Mouse (Mus musculus): ENCODE data around the gene Rtp4. TPM values are rescaled to one million over a fixed set of nuclear protein-coding genes. Genes with fewer than 3 reads are reported as not detected.

Gene Rtp4
- 1 to 10 TPM; 4.9 to 6.2 TPM for total RNA-seq (2021)

DNA sequence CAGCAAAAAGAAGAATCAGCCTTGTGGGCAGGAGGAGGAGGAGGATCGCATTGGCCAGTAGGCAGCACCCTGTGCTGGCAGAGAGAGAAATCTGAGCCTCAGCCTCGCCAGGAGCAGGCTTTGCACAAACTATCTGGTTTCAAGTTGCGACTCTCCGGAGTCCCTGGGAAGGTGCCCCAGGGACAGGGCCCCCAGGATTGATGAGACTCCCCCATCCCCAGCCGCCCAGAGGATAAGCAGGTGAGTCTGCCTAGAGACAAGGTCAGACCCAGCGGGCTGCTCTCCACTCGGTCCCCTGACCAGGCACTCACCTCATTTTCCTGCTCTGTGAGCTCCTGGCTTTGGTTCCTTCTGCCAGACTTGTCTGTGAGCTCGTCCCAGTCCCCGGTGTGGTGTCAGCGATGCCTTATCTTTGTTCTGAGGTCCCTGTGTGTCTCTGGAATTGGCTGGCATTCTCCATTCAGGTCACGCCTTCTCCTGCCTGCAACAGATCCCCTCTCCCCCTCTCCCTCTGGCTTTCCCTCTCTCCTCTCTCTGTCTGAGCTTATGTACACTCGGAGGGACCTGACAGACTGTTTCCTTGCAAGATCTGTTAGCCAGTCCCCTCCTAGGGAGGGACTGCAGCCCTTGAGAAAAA, at the start of gene Rtp4, which contains the start of gene Masp1:
Gene Rtp4 (plus strand): TSS at position 57 of the 637 bp plus-strand sequence.
Gene Masp1 (minus strand): TSS at position 581 of the 637 bp plus-strand sequence.
- intact Hi-C loops (cut with DNase I) = no loop called here
- DNase-seq (ENCODE audit: low spot score) = no peak

DNA sequence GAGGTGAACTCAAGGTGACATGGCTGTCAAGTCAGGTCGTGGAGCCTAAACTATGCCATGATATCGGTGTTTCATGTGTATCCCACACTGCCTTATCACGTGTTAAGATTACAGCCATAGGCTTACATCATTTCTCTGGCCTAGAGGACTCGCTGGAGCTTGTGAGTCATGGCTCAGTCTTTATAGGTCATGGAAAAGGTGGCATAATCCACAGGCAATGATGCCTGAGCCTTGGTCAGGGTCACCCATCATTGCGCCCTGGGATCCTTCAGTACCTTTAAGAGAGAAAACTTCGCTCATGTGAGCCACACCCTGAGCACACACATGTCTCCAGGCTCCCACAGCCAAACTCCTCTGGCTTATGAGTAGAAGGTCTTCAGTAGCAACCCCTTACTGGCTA, 48.5 kb upstream of the Rtp4 start:
- intact Hi-C loops (cut with DNase I) = no loop called here
- no peak for DNase-seq (ENCODE audit: low spot score)

DNA sequence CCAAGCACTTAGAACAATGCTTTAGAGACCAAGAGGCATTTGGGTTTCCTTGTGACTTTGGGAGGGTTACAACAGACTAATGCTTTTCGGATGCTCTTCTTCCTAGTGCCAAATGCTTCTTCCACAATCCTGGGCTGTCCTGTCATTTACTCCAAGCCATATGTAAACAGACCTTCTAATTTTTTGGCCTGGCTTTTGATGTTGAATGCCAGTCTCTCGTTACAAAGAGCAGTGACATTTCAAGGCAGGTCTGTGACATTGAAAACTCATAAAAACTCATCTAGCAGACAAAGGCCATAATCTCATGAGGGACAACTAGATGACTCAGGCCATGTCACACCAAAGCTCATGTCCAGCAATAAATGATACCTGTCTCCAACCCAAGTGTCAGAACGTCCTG, 48.0 kb upstream of the Rtp4 start:
- intact Hi-C loops (cut with DNase I) = no loop called here
- DNase-seq (ENCODE audit: low spot score) = no peak

DNA sequence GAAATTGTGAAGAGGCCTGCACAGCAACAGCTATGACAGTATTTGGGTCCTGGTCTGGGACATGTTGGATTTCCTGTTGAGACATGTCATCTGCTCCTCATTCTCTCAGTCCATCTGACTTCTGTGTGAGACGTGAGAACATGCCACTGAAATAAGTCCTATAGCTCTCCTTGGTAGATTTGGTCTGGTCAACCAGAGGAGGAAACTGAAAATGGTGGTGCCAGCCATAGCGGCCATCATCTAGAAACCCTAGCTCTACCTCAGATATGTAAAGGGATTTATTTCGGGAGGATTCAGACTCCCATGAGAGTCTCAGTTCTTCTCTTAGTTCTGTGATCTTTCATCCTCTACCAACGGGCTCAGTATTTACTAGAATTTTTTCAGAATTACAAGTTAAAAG, 44.4 kb upstream of the Rtp4 start:
- DNase-seq (ENCODE audit: low spot score) = no peak
- intact Hi-C loops (cut with DNase I) = no loop called here

DNA sequence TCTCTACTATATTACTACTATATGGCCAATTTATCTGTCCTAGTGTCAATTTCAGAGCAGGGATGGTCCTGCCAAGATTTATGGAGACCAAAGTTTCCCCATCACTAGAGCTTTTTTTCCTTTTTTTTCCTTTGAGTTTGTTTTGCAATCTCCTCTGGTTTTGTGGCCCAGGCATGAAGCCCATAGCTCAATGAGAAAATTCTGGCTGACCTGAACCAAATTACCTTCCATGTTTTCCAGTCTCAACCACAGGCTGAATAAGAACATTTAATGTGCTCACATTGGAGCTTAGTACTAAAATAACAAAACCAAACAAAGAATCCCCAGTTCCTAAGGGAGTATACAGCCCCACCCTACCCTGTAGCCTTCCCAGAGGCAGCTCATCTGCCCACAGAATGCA, 43.5 kb upstream of the Rtp4 start:
- no peak for DNase-seq (ENCODE audit: low spot score)
- intact Hi-C loops (cut with DNase I) = no loop called here

DNA sequence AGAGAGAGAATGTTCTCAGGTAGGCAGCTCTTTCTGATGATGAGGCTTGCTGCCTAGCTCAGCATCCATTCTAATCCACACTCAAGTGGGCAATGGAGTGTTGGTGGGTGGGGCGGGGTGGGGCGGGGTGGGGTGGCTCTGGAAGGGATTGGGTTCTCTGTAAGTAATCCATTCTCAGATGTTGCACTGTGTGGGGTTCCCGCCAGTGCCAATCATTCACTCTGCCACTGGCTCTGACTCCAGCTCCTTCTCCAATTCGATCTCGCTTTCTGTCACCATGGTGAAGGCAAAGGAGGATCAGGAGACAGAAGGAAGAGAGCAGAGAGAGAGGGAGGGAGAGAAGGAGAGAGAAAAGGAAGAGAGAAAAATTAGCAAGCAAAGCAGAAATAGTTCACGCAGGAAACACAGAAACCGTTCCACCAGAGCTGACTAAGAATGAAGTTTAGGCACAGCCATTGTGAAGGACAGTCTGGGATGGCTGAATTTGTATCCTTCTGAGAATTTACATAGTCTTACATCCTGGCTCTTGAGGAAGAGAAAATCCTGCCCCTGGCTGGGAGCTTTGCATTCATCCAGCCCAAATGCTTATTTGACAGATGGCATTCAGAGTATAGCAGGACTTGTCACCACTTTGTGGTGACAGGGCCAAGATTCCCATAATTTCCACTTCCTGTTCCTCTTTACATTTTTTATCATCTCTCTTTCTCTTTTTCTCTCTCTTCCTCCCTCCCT, 40.1 kb upstream of the Rtp4 start:
- intact Hi-C loops (cut with DNase I) = no loop called here
- no peak for DNase-seq (ENCODE audit: low spot score)

DNA sequence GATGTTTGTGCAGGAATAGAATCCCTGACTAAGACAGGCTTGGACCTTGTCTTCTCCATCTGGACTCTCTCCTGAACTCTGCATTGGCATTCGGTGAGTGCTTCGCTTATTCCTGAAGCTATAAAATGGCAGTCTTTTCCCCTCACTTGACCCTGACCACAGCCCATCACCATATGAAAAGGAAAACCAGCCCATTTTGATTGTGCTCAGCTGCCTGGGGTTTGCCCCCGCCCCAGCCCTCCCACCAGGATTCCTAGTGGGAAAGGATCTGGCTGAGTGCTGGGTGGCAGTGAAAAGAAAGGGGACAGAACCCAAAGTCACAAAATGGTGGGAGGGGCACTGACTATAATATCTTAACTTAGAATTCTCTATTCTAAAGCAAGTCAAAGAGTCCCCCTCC, 37.9 kb upstream of the Rtp4 start:
- intact Hi-C loops (cut with DNase I) = no loop called here
- no peak for DNase-seq (ENCODE audit: low spot score)

DNA sequence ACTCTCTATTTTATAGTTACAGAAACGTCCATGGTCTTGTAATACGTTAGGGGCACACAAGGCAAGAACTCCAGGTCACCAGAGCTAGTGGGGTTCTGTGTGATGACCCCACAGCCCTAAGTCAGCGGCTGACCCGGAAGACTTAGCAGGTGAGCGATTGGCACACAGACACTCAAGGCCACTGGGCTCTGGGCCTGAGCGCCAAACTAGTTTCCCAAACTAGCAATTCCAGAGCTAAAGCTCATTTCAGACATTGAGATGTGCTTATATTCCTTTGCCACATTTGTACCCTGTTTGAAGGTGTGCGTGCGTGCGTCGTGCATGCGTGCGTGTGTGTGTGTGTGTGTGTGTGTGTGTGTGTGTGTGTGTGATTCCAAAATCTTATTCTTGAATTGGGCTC, 37.2 kb upstream of the Rtp4 start:
- intact Hi-C loops (cut with DNase I) = no loop called here
- DNase-seq (ENCODE audit: low spot score) = no peak

DNA sequence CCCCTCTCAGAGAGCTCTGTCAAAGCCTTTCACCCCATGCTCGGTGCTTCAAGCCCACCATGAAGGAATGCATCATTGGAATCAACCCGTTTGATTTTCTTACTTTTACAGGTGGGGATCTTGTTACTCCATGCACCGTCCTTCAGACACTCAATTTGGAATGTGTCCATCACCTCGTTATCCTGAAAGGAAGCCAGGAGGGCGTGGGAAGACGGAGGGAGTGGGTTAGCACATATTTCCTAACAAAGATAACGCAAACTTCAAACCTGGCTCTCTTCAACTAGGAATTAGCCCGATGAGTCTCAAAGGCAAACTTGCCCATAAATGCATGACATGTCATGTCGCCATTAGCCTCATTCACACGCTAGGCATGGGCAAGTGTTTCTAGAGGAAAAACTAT, 36.8 kb upstream of the Rtp4 start:
- intact Hi-C loops (cut with DNase I) = no loop called here
- no peak for DNase-seq (ENCODE audit: low spot score)

DNA sequence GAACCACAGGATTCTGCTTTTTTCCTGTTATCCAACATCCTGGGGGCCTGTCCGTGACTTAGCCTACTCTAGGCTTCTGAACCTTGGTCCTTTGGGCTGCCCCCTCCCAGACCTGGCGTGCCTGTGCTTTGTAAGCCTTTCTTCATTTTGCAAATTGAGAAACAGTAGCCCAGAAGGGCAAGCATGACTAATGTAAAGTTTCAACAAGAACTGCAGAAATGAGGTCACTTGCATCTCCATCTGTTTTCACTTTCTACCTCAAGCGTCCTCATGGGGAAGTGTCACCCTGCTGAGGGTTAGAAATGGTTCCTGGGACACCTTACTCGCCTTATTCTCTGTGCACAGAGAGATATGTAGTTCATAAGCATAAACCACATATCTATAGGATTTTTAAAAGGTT, 27.3 kb upstream of the Rtp4 start:
- intact Hi-C loops (cut with DNase I) = no loop called here
- no peak for DNase-seq (ENCODE audit: low spot score)

DNA sequence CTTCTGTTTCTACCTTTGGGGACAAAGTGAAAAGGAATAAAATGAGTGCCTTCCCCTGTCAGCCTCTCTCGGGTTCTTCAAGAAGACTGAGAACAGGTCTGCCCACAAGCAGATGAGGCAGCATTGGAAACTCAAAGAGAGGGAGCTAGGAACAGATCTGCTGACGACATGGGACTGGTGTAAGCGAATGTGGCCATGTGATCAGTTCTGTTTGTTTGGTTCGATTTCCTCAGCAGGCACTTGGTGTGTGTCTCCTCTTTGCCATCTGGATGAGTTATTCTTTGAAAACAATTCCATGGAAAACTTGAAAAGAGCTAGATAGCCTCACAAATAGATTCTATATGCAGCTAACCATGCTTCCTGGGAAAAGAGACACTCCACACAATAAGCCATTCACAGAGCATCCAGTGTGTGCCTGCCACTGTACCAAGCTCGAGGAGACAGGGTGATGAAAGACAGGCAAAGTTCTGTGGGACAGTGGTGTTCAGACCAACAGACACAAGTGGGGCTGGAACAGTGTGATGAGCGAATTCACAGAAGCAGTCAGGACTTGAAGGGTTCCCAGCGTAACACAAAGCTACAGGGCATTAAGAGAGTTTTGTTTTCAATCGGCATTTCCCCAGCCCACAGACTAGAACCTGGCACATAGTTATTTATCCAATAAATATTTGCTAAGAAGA, 23.7 kb upstream of the Rtp4 start:
- intact Hi-C loops (cut with DNase I) = no loop called here

DNA sequence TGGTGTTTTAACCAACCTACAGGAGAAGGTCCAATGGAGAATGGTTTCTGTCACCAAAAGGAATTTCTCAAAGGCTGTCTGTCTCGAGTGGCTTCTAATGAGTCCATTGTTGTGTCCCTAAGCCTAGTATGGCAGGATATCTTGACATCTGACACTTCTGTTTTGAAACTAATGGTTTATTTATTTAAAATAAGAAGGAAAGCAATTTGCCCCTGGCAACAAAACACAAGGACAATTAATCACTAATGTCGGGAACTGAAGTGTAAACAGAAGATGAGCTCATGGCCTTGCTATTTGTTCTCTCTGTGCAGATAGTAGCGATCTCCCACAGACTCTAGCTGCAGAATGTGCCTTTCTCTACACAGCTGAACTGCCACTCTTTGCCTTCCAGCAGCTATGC, 22.7 kb upstream of the Rtp4 start:
- DNase-seq (ENCODE audit: low spot score) = no peak

More for the DNA sequence above, 23.7 kb upstream of the Rtp4 start:
- no peak for DNase-seq (ENCODE audit: low spot score)

DNA sequence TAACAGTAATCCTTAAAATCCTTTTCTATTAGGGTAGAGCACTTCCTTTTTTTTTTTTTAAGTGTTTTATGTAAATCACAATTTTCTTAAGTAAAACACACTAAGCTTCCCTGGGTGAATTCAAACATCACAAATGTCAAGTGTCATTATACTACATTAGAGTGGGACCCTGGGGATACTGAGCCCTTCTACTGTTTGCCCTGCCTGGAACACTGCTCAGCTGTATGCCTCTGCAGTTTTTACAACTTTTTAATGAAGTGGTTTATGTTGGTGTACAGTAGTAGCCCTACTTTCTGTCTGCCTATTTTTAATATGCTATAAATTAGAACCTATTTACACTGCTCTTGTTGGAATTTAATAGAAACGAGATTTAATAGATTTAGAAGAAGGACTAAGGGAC, 22.2 kb upstream of the Rtp4 start:
- no peak for DNase-seq (ENCODE audit: low spot score)
- intact Hi-C loops (cut with DNase I) = no loop called here

More for the DNA sequence above, 22.7 kb upstream of the Rtp4 start:
- intact Hi-C loops (cut with DNase I) = no loop called here

DNA sequence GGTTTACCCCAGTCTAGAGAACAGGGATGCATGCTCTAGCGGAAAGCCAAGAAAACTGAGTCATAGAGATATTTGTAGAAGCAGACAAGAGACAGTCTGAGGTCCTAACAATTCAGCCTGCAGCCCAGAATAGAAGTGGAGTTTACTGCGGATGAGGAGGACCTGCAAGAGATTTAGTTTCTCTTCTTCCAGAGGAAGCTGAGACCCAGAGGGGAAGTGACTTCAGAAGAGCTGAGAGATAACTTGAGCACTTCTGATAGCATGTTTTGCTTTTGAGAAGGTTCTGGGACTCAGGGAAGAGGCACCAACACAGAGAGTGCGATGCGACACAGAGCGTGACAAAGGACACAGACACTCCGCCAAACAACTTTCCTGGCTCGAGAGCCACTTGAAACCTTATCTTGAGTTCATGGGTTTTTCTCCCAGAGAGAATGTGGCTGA, 21.4 kb upstream of the Rtp4 start:
- no peak for DNase-seq (ENCODE audit: low spot score)
- intact Hi-C loops (cut with DNase I) = no loop called here

DNA sequence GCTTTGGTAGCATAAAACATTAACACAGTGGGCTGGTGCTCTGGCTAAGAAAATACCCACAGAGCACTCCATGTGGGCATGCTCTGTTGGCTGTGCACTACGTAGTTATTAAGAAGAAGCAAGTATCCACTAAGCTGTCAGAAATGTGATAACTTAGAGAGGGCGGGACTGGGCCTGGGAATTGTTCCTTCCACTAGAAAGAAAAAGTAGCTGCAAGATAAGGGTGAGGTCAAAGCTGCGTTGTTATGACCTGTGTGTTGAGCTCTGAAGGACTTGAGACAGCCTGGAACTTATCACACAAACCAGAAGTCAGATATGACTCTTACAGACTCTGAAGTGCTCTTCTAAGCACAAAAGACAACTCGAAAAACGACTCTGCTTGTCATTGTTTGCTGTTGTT, 19.5 kb upstream of the Rtp4 start:
- no peak for DNase-seq (ENCODE audit: low spot score)
- intact Hi-C loops (cut with DNase I) = no loop called here

DNA sequence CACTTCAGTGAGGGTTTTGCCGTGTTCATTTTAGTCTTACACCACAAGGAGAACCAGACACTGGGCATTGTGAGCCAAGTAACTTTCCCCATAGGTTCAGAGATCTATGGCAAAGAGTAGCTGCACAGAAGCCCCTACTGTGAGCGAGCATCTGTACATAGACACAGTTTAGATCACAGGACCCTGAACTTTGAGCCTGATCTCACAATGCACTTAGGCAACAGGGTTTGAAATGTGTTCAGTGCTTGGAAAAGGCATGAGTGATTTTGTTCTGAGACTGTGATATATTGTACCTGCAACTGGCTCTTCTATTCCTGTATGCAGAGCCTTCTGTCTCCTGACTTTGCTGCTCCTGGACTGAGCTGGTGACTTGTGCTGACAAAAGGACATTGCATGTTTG, 18.8 kb upstream of the Rtp4 start:
- intact Hi-C loops (cut with DNase I) = no loop called here
- no peak for DNase-seq (ENCODE audit: low spot score)

DNA sequence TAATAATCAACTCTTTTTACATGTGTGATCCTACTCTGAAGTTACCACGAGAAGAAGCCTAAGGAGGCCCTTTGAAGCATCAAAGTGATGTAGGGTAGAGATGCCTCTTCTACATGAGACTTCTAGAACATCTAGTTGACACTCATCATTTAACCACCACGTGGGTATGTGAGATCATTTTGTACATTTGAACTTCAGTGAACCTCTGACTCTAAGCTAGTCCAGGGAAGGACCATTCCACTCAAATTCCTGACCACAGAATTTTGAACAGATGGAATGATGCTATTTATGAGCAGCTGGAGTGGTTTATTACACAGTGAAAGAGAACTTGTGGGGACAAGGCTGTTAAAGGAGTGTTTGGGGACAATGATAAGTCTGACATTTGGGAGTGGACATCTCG, 17.6 kb upstream of the Rtp4 start:
- no peak for DNase-seq (ENCODE audit: low spot score)
- intact Hi-C loops (cut with DNase I) = no loop called here

DNA sequence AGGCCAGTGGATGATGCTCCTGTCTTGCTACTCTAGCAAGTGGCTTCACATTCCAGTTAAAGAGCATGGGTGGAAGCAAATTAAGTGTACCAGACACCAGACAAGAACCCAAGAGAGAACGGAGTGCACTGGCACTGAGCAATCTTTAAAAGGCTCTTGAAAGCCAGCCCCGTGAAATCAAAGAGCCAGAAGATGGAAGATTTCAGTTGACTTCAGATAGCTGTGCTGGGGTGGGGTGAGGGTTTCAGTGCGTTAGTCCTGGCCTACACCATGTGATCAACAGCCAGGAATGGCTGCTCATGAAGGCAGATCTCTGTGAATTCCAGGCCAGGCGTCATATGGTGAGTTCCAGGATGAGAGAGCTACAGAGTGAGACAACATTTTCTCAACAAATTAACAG, 16.7 kb upstream of the Rtp4 start:
- intact Hi-C loops (cut with DNase I) = no loop called here
- no peak for DNase-seq (ENCODE audit: low spot score)

DNA sequence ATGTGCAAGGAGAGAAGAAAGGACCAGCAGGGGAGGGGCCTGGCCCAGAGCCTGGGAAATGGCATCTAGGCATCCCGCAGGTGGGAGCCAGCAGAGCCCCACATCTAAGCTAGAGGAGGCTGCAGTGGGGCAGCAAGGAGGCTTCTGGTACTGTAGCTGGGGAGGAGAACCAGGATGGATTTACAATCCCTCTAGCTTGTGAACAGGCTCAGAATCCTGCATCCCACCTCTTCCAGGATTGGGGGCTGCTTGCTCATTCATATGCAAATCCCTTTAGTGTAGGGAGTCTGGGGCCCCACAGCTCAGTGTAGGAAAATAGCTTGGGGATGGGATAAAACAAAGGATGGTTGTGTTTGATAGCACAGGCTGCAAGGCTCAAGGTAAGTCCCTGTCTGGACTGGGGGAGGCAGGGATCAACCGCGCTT, 15.8 kb upstream of the Rtp4 start:
- intact Hi-C loops (cut with DNase I) = no loop called here
- no peak for DNase-seq (ENCODE audit: low spot score)

DNA sequence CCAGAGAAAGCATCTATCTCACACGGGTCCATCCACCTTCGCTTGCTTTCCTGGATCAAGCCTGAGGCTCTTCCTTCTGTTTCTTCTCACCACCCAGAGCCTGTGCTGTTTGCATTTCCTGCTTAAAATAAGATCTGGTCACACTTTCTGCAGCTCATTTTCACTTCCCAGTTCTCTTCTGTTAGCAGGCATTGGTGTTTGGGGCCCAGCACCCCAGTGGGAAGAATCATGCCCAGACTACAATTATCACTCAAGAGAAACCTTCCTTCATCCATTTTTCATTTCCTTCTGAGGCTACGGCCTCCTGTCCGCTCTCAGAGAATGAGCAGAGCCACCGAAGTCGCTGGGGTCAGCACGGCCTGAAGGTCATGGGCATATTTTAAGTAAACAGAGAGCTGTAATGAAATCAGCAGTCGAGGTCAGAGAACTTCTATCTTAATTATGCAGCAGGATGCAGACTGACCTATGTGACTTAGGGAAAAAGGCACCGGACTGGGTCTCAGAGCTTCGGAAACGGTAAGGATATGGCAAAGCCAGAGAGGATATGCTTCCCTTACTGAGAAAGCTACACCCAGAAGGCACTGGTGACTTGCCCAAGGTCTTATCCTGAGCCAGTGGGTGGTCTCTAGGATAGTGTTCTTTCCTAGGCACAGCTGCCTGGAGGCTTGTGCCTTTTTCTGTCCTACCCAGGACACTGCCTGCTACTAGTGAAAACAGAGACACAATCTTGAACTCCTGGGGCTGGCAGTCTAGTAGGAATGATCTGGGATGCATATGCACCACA, 14.0 kb upstream of the Rtp4 start:
- intact Hi-C loops (cut with DNase I) = no loop called here
- no peak for DNase-seq (ENCODE audit: low spot score)

Measured in heart, postnatal 25 days (tissue).